Mouse (Mus musculus): Measurements from ENCODE around the gene Gm17332.
"Not testable (repeated sequence)": the region's sequence is repeated elsewhere in the genome, so short reads cannot be mapped to it uniquely, and the experiment has no call there.

The Gm17332 gene

DNA sequence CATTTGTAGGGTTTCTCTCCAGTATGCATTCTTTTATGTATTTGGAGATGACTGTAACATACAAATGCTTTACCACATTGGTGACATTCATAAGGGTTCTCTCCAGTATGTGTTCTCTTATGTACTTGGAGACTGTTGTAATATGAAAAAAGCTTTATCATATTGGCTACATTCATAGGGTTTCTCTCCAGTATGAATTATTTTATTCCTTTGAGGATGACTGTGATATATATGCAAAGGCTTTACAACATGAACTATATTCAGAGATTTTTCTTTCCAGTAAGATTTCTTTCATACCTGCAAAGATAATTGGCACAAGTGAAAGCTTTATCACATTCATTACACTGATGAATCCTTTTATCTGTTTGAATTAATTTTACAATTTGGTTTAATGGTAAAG is at the start of gene Gm17332:
Gm17332 (minus strand) TSS at position 101 of the 400 bp plus-strand sequence.
- no peak for DNase-seq (ENCODE audit: low read depth, low spot score)

DNA sequence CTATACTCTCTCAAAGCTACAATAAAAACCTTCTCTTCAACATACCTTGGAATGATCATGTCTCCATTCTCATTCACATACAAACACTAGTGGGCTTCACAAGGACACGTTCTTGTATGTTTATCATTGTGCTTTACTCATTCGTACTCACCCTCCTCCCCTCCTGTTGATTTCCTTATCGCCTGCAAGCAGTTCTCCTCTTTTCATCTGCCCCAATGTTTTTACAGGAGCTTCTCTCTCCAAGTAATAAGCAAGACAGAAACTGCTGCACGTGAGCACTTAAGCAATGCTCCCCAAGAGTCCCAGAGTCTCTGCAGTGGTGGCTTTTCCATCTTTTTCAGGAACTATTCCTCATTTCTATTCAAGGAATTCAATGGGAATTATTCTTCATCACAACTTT is 47.7 kb upstream of the Gm17332 start:
- DNase-seq (ENCODE audit: low read depth, low spot score) = peak; percentile 0

DNA sequence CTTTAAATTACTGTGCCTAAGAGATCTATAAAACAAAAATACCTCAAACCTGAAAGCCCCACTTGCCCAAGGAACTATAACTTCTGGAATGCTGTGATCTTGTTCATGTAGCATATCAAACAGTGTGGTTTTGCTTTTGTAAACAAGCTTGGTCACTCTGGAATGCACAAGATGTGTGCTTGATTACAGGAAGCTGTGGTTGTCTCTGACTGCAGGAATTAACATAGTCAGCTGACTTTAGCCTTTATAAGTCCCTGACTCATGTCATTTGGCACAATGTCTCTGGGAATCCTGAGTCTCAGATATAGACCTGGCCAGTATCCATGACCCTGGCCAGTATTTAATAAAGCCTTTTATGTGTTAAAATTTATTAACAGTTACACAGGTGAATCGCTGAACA is 43.1 kb upstream of the Gm17332 start:
- DNase-seq (ENCODE audit: low read depth, low spot score) = no peak

DNA sequence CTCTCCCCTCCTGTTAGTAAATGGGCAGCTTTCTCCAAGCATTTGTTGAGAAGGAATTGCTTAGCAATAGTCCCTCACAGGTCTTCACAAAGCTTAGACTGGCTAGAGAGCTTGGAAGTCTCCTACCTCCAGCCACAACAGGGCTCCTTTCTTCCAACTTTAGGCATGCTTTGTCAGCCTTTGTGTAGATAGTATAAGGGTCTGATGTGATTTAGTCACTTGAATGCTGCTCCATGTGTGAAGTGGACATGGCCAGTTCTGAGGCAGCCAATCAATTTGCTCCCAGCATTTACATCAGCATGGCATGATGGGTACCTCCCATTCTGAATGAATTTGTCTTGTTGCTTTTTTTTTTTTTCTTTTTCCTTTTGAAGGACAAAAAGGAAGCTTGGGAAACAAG is 35.7 kb upstream of the Gm17332 start:
- DNase-seq (ENCODE audit: low read depth, low spot score) = no peak

DNA sequence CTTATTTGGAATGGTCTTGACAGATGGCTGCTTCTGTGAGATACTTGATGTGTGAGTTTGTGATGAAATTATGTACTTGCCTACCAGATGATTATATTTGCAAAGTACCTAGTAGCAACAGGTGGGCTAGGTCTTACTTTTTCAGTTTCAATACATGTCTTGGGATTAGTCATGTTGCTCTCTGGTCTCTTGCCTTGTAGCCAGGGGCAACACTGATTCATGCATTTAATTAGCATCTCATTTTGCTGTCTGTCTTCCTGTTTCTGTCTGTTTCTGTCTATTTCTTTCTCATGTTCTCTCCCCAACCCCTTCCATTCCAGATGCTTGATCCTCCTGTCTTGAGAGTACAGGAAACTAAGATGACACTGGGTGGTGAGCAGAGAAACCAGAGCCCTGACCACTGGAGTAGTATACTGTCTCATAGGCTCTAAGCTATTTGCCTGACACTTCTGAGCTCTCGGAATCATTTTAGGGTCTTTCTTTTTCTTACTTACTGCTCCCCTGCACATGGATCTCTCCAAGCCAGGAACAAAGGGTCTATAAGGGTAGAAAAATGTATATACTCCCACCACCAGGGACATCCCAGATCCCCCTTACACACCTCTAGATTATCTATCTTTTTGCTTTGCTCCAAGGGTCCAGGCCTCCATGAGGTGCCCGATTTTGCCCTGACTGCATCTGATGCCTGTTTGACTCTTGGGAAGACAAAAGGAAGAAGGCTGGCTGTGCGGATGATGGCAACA is 13.5 kb upstream of the Gm17332 start:
- no peak for DNase-seq (ENCODE audit: low read depth, low spot score)

DNA sequence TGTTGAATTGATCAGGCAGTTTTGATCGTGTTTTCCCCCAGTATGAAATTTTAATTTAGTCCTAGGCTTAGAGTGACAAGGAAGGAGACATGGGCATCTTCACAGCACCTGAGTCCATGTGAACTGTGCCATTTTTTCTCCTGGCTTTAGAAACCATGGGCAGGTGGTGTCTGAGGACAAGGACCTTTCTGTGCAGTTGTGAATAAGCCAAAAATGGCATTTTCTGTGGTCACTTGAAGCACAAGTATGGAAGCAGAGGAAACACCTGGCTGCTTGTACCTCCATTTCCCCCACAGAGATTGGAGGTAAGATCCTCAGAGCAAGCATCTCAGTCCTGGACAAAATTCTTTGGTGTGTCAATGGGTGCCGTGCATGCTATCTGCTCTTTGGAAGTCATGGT is 12.5 kb upstream of the Gm17332 start:
- DNase-seq (ENCODE audit: low read depth, low spot score) = no peak

DNA sequence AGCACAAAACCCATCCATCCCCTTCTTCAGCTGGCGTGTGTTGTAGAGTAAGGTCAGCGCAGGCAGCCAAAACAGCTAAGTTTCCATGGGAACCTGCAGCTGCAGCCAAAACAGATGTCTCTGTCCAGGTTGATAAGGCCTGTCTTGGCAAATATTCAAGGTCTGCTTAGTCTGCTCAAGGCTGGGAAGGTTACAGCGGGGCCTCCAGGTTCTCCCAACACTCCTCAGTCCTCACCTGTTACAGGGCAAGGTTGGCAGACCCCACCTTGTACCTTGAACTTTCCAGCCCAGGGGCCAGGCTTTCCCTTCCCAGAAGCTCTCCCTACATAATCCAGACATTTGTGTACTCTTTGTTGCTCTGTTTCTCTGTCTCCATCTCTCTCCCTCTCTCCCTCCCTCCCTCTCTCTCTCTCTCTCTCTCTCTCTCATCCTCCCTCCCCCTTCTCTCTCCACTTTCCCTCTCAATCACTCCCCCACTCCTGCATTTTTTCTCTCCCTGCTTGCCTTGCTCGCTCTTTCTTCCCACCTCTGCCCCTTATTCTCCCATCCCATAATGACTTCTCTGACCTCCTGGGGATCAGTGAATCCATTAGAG is 12.1 kb downstream of the Gm17332 start:
- DNase-seq (ENCODE audit: low read depth, low spot score) = no peak

DNA sequence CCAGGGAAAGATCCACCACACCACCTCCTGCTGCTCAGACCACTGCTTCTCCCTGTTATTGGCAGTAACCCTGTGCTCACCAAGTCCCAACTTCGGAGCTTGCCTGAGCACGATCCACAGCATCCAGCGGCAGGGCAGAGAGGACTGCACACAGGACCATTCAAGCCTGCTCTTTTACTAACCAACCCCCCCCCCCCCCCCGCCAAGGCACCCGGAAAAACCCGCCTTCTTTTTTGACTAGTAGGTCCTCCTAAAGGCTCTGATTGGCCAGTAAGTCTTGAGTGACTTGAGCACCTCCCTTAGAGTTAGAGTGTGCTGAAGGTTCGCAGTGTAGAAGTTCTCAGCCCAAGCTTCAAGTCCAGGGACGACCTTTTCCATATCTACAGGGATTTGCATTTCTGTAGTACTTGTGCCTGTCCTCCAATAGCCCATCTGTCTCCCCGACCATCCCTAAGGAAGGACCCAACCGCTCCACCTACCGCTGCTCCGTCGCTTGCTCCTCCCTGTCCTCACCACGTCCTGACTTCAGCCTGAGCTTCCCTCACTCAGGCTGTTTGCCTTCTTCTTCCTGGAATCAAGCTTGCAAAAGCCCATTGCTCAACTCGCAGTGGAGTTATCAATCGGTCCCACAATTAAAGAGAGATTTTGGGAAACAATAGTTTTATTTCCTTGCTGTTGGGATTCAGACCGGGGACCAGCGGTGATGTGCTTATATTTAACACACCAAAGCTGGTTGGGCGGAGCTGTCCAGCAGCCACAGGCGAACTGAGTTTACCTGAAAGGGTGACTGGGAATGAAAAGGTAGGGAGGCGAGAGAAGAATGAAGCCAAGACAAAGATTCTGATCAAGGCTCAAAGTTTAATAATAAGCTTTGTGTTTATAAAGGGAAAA is 12.9 kb downstream of the Gm17332 start:
- DNase-seq (ENCODE audit: low read depth, low spot score) = no peak

DNA sequence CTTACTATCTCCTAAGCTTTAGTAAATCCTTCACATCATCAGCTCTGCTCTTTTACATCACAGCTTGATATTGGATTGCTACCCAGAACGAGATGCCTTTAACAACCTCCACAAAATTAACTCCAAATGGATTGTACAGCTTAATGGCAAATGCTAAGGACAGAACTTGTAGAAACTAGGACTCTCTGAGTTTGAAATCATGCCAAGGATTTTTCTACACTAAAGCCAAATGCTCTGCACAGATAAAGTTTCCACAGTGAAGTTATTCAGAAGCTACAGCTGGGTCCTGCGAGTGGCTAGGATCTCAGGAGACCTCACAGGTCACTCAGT is 13.5 kb downstream of the Gm17332 start:
- DNase-seq (ENCODE audit: low read depth, low spot score) = no peak

DNA sequence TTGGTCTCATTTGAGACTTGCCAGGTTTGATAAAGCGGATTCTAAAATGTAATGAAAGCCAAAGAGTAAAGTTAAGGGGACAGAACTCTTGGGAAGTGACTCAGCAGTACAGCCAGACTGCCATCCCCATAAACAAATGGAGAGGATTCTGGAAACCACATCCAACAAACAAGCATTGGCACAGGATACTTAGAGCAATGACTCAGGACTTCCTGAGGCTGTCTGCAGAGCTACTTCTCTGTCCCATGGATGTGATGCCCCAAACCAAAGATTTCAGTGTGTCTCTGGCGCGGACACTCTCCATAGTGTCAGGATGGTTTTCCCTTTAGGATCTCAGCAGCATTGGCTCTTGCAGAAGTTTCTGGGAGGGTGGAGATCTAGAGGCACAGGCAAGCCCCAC is 25.2 kb downstream of the Gm17332 start:
- DNase-seq (ENCODE audit: low read depth, low spot score) = no peak

DNA sequence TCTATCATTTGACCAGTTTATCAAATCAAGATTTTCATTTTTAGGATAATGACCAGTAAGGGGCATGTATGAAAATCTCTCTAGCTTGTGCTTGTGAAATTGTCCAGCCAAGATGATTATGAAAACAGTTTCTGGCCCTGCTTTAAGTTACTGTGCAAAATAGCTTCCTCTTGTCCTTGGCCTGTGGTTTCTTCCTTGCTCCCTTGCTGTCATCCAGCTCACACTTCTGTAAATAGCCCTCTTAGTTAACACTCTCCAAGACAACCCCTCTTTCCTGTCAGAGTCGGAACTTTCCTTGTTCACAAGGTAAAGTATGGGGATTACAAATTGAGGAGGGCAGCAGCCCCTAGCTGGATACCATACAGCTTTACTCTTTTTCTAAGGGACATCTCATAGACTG is 43.9 kb downstream of the Gm17332 start:
- DNase-seq (ENCODE audit: low read depth, low spot score) = not testable (repeated sequence)

DNA sequence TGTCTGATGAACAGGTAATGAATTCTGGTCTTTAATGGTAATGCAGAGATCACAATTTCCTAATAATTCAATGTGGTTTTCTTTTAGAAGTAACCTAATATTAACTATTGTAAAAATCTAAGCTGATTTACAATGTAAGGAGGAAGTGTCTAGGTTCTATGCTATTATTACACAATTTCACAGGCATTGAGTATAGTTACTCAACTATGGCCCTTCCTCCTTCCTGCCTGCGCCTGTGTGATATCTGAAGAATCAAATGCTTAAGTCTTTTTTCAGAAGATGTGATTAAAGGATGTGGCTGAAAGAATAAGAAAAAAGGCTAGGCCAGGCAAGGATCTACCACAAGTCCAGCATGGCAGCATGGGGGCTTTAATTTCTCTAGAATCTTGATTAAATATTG is 47.4 kb downstream of the Gm17332 start:
- DNase-seq (ENCODE audit: low read depth, low spot score) = not testable (repeated sequence)

DNA sequence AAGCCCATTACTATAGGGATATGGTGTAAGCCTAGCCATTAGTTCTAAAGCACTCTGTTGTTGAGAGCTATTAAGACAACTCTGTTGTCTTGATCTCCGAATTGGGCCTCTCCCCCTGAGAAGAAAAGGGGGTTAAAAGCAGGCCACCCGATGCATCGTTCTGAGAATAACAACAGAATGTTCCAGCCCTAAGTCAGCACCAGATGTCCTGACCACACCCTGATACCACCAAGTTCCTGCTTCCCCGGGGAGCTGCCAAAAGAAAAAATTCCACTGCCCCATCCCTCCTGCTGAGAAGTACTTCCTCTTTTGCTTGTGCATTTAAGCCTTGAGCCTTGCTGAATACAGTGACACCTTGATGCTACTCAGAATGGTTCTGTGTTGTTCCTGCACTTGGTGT is 48.5 kb downstream of the Gm17332 start:
- DNase-seq (ENCODE audit: low read depth, low spot score) = not testable (repeated sequence)
